17 mouse cellular contexts compared by ENCODE assay signal in the genomic region with DNA sequence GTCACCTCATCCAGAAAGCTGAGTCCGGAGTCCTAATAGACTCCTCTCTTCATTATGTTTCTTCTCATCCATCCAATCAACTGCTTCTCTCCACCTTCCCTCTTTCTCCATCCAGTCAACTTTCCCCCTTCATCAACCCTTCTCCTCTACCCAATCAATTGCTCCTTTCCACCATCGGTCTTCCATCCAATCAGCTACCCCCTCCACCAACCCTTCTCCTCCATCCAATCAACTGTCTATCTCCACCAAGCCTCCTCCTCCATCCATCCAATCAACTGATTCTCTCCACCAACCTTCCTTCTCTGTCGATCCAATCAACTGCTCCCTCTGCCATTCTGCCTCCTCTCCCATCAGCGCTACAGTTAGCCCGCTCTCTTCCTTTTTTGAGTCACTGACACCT.
"Had no signal": no experiment of that assay in that cellular context is flagged by ENCODE, and none has a peak within 500 bp of the region (broad histone marks: within the 10 kb centered on the region; RNA-seq: fewer than 3 reads in every experiment).

No protein-coding gene starts in this region.

- H3K4me2 ChIP-seq: neural tube, embryonic 12.5 days; neural tube, embryonic 13.5 days; neural tube, embryonic 15.5 days; stomach, embryonic 15.5 days had no signal

- H3K27me3 ChIP-seq: neural tube, embryonic 12.5 days; neural tube, embryonic 13.5 days; neural tube, embryonic 15.5 days; stomach, embryonic 15.5 days had no signal

- H3K9ac ChIP-seq: neural tube, embryonic 12.5 days; neural tube, embryonic 13.5 days; neural tube, embryonic 15.5 days; stomach, embryonic 15.5 days had no signal

- H3K36me3 ChIP-seq: neural tube, embryonic 12.5 days; neural tube, embryonic 13.5 days; neural tube, embryonic 15.5 days; stomach, embryonic 15.5 days had no signal

- DNase-seq: retina, postnatal 1 day; right cerebral cortex, adult 18-20 months; right cerebral cortex, postnatal 14 days; right cerebral cortex, postnatal 25 days; right cerebral cortex, postnatal 4 days; spleen, adult 18-20 months; thymus, adult 18-20 months; thymus, adult 2 months; thymus, postnatal 14 days; thymus, postnatal 25 days; thymus, postnatal 36 days; thymus, postnatal 4 days had no signal

- H3K4me1 ChIP-seq: neural tube, embryonic 15.5 days had no signal

- H3K27ac ChIP-seq: neural tube, embryonic 12.5 days; neural tube, embryonic 13.5 days; neural tube, embryonic 15.5 days; stomach, embryonic 15.5 days; stomach, postnatal 0 days had no signal

- H3K9me3 ChIP-seq: neural tube, embryonic 12.5 days; neural tube, embryonic 13.5 days; neural tube, embryonic 15.5 days; stomach, embryonic 15.5 days had no signal

- H3K4me3 ChIP-seq: neural tube, embryonic 12.5 days; neural tube, embryonic 13.5 days; neural tube, embryonic 15.5 days; stomach, embryonic 15.5 days had no signal
